Mouse (Mus musculus) megakaryocyte, embryonic 14.5 days (primary cell): Measurements from ENCODE around the gene Orc2. TPM values are rescaled to one million over a fixed set of nuclear protein-coding genes. Genes with fewer than 3 reads are reported as not detected.

Experiments used
- H3K27me3 ChIP-seq: replicated peaks from 2 replicates; pipeline ENCODE3; 2012; ENCODE audit warnings: inconsistent platforms
- H3K36me3 ChIP-seq: replicated peaks from 2 replicates; pipeline ENCODE3; 2012; ENCODE audit warnings: low read length, inconsistent platforms, mixed read lengths
- H3K4me1 ChIP-seq: 2 replicates; pipeline ENCODE4 v1.6.1; 2012; ENCODE audit warnings: inconsistent platforms
- H3K4me3 ChIP-seq: replicated peaks from 2 replicates; pipeline ENCODE3; 2012; ENCODE audit warnings: moderate library complexity, mild to moderate bottlenecking, inconsistent platforms
- H3K9me3 ChIP-seq: 2 replicates; pipeline ENCODE4 v1.6.1; 2012; ENCODE audit warnings: inconsistent platforms
- FLI1 ChIP-seq: IDR thresholded peaks from 2 replicates; pipeline ENCODE4 v1.6.1; 2012; ENCODE audit warnings: low read length, inconsistent platforms, mixed read lengths
- GATA1 ChIP-seq: IDR thresholded peaks from 3 replicates; pipeline ENCODE4 v1.6.1; 2012; ENCODE audit warnings: mixed read lengths, low read length, inconsistent platforms, borderline replicate concordance
- polyA plus RNA-seq: library from polyadenylated mRNA; stranded (reverse); fragments of >175 nt; gene quantifications from 2 replicates; pipeline ENCODE4 v1.2.3, GENCODE M21; 2012; ENCODE audit warnings: low replicate concordance; ENCODE audit not compliant: insufficient read depth

Orc2 gene
- 1.7 and 23.4 TPM in 2 replicates for polyA plus RNA-seq

GRCm38 (mm10) chr1:58504577-58505254, at the start of gene Orc2:
Orc2 (minus strand) TSS chr1:58505109.
- Histone ChIP-seq H3K36me3 (peaks cover 44% of the 10 kb centered on the region), H3K27me3 (no peaks in the 10 kb centered on the region), H3K9me3 (peaks cover 31% of the 10 kb centered on the region), H3K4me3 (peak within 1 kb of the TSS; percentile 100), H3K4me1 (peaks cover 23% of the 10 kb centered on the region)
- TF ChIP-seq FLI1 = 0 out of 2 replicates have a peak, but pooled peaks have one; percentile 46
- no peak for TF ChIP-seq GATA1

- no peaks in the 10 kb centered on the region for H3K9me3 ChIP-seq
- H3K4me3 ChIP-seq = no peak overlapping the region
- TF ChIP-seq FLI1 (no peak), GATA1 (no peak)
- no peaks in the 10 kb centered on the region for H3K27me3 ChIP-seq
- peaks cover 90% of the 10 kb centered on the region for H3K36me3 ChIP-seq
- H3K4me1 ChIP-seq = no peaks in the 10 kb centered on the region
Measured at GRCm38 (mm10) chr1:58541386-58541785, 36.5 kb upstream of the Orc2 start.

GRCm38 (mm10) chr1:58507249-58507648, 2.3 kb upstream of the Orc2 start:
- Histone ChIP-seq H3K4me1 (peaks cover 20% of the 10 kb centered on the region), H3K9me3 (peaks cover 55% of the 10 kb centered on the region), H3K27me3 (no peaks in the 10 kb centered on the region), H3K4me3 (peak overlapping the region; percentile 5), H3K36me3 (peaks cover 40% of the 10 kb centered on the region)
- TF ChIP-seq FLI1 = no peak
- no peak for TF ChIP-seq GATA1

- H3K36me3 ChIP-seq = peaks cover 48% of the 10 kb centered on the region
- TF ChIP-seq FLI1 (no peak), GATA1 (no peak)
- peak overlapping the region; percentile 100 for H3K4me3 ChIP-seq
- H3K9me3 ChIP-seq = peaks cover 24% of the 10 kb centered on the region
- H3K4me1 ChIP-seq = peaks cover 23% of the 10 kb centered on the region
- no peaks in the 10 kb centered on the region for H3K27me3 ChIP-seq
Measured at GRCm38 (mm10) chr1:58503793-58504370, 1.0 kb downstream of the Orc2 start.

- Histone ChIP-seq H3K4me3 (peak overlapping the region; percentile 100), H3K4me1 (peaks cover 23% of the 10 kb centered on the region), H3K9me3 (peaks cover 16% of the 10 kb centered on the region), H3K27me3 (no peaks in the 10 kb centered on the region), H3K36me3 (peaks cover 47% of the 10 kb centered on the region)
- TF ChIP-seq GATA1 = no peak
- TF ChIP-seq FLI1 = no peak
Measured at GRCm38 (mm10) chr1:58503134-58503533, 1.8 kb downstream of the Orc2 start.

- Histone ChIP-seq H3K9me3 (no peaks in the 10 kb centered on the region), H3K4me1 (peaks cover 15% of the 10 kb centered on the region), H3K27me3 (no peaks in the 10 kb centered on the region), H3K36me3 (peaks cover 71% of the 10 kb centered on the region), H3K4me3 (no peak overlapping the region)
- TF ChIP-seq GATA1 (no peak), FLI1 (no peak)
Measured at GRCm38 (mm10) chr1:58498758-58499157, 6.2 kb downstream of the Orc2 start.

GRCm38 (mm10) chr1:58497678-58498077, 7.2 kb downstream of the Orc2 start:
- no peak overlapping the region for H3K4me3 ChIP-seq
- H3K9me3 ChIP-seq = no peaks in the 10 kb centered on the region
- H3K4me1 ChIP-seq = peaks cover 4% of the 10 kb centered on the region; the same call in 1 of the 2 replicates
- H3K27me3 ChIP-seq = no peaks in the 10 kb centered on the region
- TF ChIP-seq FLI1 (no peak), GATA1 (no peak)
- peaks cover 82% of the 10 kb centered on the region for H3K36me3 ChIP-seq

- Histone ChIP-seq H3K36me3 (peaks cover 95% of the 10 kb centered on the region), H3K4me3 (no peak overlapping the region), H3K4me1 (no peaks in the 10 kb centered on the region), H3K9me3 (no peaks in the 10 kb centered on the region), H3K27me3 (no peaks in the 10 kb centered on the region)
- TF ChIP-seq GATA1 = no peak
- no peak for TF ChIP-seq FLI1
Measured at GRCm38 (mm10) chr1:58495603-58496002, 9.3 kb downstream of the Orc2 start.

- Histone ChIP-seq H3K4me1 (peaks cover 2% of the 10 kb centered on the region; the same call in 1 of the 2 replicates), H3K27me3 (no peaks in the 10 kb centered on the region), H3K4me3 (no peak overlapping the region), H3K36me3 (peaks cover 87% of the 10 kb centered on the region), H3K9me3 (no peaks in the 10 kb centered on the region)
- TF ChIP-seq FLI1 (no peak), GATA1 (no peak)
Measured at GRCm38 (mm10) chr1:58482647-58483046, 22.3 kb downstream of the Orc2 start.

- H3K27me3 ChIP-seq = no peaks in the 10 kb centered on the region
- TF ChIP-seq FLI1 = no peak
- TF ChIP-seq GATA1 = no peak
- H3K4me1 ChIP-seq = no peaks in the 10 kb centered on the region
- no peaks in the 10 kb centered on the region for H3K9me3 ChIP-seq
- H3K4me3 ChIP-seq = no peak overlapping the region
- H3K36me3 ChIP-seq = peaks cover 84% of the 10 kb centered on the region
Measured at GRCm38 (mm10) chr1:58475662-58476061, 29.2 kb downstream of the Orc2 start.

GRCm38 (mm10) chr1:58465561-58465960, 39.3 kb downstream of the Orc2 start:
- Histone ChIP-seq H3K4me3 (no peak overlapping the region), H3K27me3 (no peaks in the 10 kb centered on the region), H3K9me3 (no peaks in the 10 kb centered on the region), H3K4me1 (peaks cover 6% of the 10 kb centered on the region), H3K36me3 (peaks cover 83% of the 10 kb centered on the region)
- TF ChIP-seq GATA1 (no peak), FLI1 (no peak)
